Mouse (Mus musculus) intestine, postnatal 0 days (tissue): ENCODE data around the gene E430018J23Rik. TPM values are rescaled to one million over a fixed set of nuclear protein-coding genes. Genes with fewer than 3 reads are reported as not detected.

Experiments
- ATAC-seq: fragments of 200-750 bp; cut with Nextera tagmentation; 2 replicates; pipeline ENCODE4 v1.8.0; 2017; ENCODE audit warnings: mild to moderate bottlenecking, moderate TSS enrichment, moderate library complexity
- H3K27ac ChIP-seq: fragments of 300-500 bp; sonication (generic); 2 replicates; pipeline ENCODE4 v1.5.1; 2014; ENCODE audit warnings: mild to moderate bottlenecking, low read depth, low read length, moderate library complexity
- H3K27me3 ChIP-seq: fragments of 300-500 bp; sonication (generic); replicated peaks from 2 replicates; pipeline ENCODE4 v1.6.1; 2014; ENCODE audit warnings: low read length, mixed read lengths; ENCODE audit not compliant: control insufficient read depth, insufficient read depth
- H3K36me3 ChIP-seq: fragments of 300-500 bp; sonication (generic); 2 replicates; pipeline ENCODE4 v1.6.1; 2014; ENCODE audit warnings: mild to moderate bottlenecking, moderate library complexity; ENCODE audit not compliant: control insufficient read depth, insufficient read depth
- H3K4me1 ChIP-seq: fragments of 300-500 bp; sonication (generic); replicated peaks from 2 replicates; pipeline ENCODE4 v1.6.1; 2014; ENCODE audit warnings: antibody characterized with exemption, low read length, mixed read lengths; ENCODE audit not compliant: control insufficient read depth, insufficient read depth
- H3K4me2 ChIP-seq: fragments of 300-500 bp; sonication (generic); replicated peaks from 2 replicates; pipeline ENCODE4 v1.6.1; 2014; ENCODE audit warnings: low read depth, mild to moderate bottlenecking, moderate library complexity
- H3K4me3 ChIP-seq: fragments of 300-500 bp; sonication (generic); 2 replicates; pipeline ENCODE4 v1.5.1; 2014; ENCODE audit warnings: low read depth, low read length
- H3K9ac ChIP-seq: fragments of 300-500 bp; sonication (generic); 2 replicates; pipeline ENCODE4 v1.6.1; 2014; ENCODE audit warnings: mild to moderate bottlenecking, low read depth, low read length
- H3K9me3 ChIP-seq: fragments of 300-500 bp; sonication (generic); 2 replicates; pipeline ENCODE4 v1.6.1; 2016; ENCODE audit warnings: mixed run types; ENCODE audit not compliant: control insufficient read depth
- CTCF ChIP-seq: sonication (generic); IDR thresholded peaks from 2 replicates; pipeline ENCODE4 v1.5.1; 2016; ENCODE audit warnings: low read depth, mild to moderate bottlenecking, control low read depth, antibody characterized with exemption, moderate library complexity
- WGBS: fragments of 180-500 bp; shearing (Covaris S2); extraction: QIAGEN DNeasy Blood & Tissue Kit; methylation state at CpG from one replicate; pipeline ENCODE4 v1.1.7; 2014; 5-methylcytosine and 5-hydroxymethylcytosine counted together
- polyA plus RNA-seq: library from polyadenylated mRNA; unstranded; fragments of >200 nt; fragmentation: Nextera tagmentation; extraction: Ambion mirVana; gene quantifications from 2 replicates; pipeline ENCODE4 v1.2.1, GENCODE M21; 2015

The E430018J23Rik gene
- polyA plus RNA-seq, 1 experiment from 2014 or later, result 6.8 TPM

DNA sequence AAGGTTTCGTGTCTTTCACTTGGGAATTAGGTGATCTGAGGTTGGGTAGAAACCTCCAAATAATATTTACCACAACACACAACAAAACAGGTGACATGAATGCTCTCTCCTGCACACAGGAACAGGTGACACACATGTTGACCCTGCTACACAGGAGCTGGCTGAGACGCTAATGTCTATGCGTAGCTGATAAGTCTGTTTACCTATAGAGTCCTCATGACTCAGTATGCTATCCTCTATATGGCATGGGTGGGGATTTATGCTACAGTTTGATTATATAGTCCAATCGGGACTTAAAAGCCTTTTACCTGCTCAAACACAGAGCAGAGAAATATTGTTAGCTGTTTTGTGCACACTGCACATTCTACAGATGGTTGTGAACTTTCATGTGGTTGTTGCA lies 33.2 kb downstream of the E430018J23Rik start:
- no peaks in the 10 kb centered on the region for H3K36me3 ChIP-seq
- ATAC-seq, result peak; percentile 57
- no peak overlapping the region for H3K4me3 ChIP-seq
- WGBS, result 26% methylated on average over 4 of the region's 4 CpGs
- H3K4me2 ChIP-seq, result no peak overlapping the region; the same call in 1 of the 2 replicates
- 0 out of 2 replicates have a peak, but pooled peaks cover 3% of the 10 kb centered on the region for H3K4me1 ChIP-seq
- peak overlapping the region; percentile 57; the same call in 1 of the 2 replicates for H3K27ac ChIP-seq
- no peak overlapping the region for H3K9ac ChIP-seq
- no peaks in the 10 kb centered on the region for H3K9me3 ChIP-seq
- TF ChIP-seq CTCF, result no peak
- no peaks in the 10 kb centered on the region for H3K27me3 ChIP-seq

DNA sequence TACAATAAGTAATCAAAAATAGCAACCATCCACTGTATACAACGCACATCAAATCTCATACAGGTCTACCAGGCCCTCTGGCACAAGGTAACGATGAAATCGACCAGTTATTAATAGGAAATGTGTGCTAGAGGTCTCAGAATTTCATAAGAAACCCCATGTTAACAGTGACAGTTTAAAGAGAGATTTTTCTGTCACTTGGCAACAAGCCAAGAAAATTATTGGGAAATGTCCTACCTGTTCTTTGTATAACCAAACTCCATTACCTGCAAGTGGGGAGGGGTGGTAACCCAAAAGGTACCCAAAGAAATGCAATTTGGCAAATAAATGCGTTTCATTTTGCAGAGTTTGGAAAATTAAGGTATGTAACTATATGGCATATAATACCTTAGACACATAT lies 35.0 kb downstream of the E430018J23Rik start:
- no peaks in the 10 kb centered on the region for H3K36me3 ChIP-seq
- H3K4me1 ChIP-seq, result 0 out of 2 replicates have a peak, but pooled peaks cover 3% of the 10 kb centered on the region
- no peak overlapping the region for H3K9ac ChIP-seq
- WGBS, result 64% methylated on average over 4 of the region's 4 CpGs
- no peak overlapping the region for H3K4me2 ChIP-seq
- ATAC-seq, result no peak
- no peak overlapping the region for H3K4me3 ChIP-seq
- H3K9me3 ChIP-seq, result no peaks in the 10 kb centered on the region
- no peak for TF ChIP-seq CTCF
- no peaks in the 10 kb centered on the region for H3K27me3 ChIP-seq
- H3K27ac ChIP-seq, result no peak overlapping the region

DNA sequence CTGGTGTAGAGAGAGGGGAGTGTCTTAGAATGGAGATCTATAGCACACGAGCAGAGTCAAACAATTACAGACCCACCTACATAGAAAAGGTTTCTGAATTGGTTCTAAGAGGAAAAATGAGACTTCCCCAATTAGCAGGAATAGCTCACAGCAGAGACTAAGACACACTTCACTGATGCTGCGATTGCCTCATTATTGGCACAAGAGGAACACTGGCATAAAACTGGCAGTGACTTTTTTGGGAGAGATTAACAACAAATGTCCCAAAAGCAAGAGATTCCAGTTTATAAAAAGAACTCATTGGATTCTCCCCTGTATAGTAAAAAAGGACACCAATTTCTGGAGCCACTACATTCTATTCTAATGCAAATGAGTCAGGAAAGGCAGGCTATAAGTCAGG lies 35.6 kb downstream of the E430018J23Rik start:
- TF ChIP-seq CTCF, result no peak
- Histone ChIP-seq H3K9ac (no peak overlapping the region), H3K4me1 (0 out of 2 replicates have a peak, but pooled peaks cover 3% of the 10 kb centered on the region), H3K4me3 (no peak overlapping the region), H3K4me2 (no peak overlapping the region), H3K27ac (no peak overlapping the region), H3K9me3 (no peaks in the 10 kb centered on the region), H3K27me3 (no peaks in the 10 kb centered on the region), H3K36me3 (no peaks in the 10 kb centered on the region)
- WGBS, result 78% methylated on average over 2 of the region's 2 CpGs
- ATAC-seq, result no peak

DNA sequence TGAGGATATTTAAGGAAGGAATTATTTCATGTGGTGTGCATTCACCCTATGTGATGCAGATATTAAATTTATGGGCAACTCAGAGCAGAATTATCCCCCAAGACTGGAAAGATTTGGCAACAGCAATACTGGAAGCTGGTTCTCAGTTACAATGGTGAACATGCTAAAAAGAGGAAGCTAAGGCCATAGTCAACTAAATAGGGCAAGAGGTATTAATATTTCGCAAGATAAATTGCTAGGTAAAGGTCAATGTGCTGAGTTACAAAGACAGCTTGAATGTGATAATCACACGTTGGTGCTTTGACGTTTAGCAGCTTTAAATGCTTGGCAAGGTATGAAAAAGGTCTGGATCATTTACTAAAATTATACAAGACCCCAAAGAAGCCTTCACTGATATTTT lies 37.6 kb downstream of the E430018J23Rik start:
- no peak; the same call in 1 of the 2 replicates for ATAC-seq
- H3K27me3 ChIP-seq, result no peaks in the 10 kb centered on the region
- no peaks in the 10 kb centered on the region for H3K36me3 ChIP-seq
- no peaks in the 10 kb centered on the region for H3K9me3 ChIP-seq
- H3K4me2 ChIP-seq, result no peak overlapping the region
- no peak for TF ChIP-seq CTCF
- WGBS, result 33% methylated on average over 3 of the region's 3 CpGs
- H3K27ac ChIP-seq, result no peak overlapping the region; the same call in 1 of the 2 replicates
- H3K4me3 ChIP-seq, result no peak overlapping the region
- H3K9ac ChIP-seq, result no peak overlapping the region
- 0 out of 2 replicates have a peak, but pooled peaks cover 3% of the 10 kb centered on the region for H3K4me1 ChIP-seq

DNA sequence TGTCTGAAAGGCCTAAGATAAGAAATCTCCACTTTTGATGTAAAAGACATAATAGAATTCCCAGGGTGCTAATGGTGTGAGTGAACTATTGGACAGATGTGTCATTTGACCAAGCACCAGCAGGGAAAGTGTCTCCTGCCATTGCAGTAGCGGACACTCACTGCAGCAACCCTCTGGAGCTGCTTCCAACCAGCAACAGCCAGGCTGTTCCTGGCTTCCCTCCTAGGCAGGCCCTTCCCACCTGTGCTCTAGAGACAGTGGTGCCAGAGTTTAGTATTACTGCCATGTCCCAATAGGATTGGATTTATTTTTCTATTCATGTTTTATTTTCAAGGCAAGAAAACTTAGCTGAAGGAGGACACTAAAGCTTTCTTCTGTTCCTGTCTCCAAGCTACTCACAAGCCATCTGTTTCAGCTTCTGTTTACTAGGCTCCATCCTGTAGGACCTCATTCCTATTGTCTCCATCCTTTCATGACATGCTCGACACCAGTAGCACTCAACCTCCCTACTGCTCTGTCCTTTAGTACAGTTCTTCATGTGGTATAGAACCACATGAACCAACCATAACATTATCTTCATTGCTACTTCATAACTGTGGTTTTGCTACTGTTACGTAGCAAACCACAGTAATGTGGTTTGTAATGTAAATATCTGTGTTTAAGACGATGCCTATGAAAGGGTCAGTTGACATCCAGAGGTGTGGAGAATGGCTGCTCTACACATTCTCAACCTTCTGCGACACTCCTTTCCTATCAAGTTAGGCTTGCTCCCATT lies 42.0 kb downstream of the E430018J23Rik start:
- Histone ChIP-seq H3K9me3 (no peaks in the 10 kb centered on the region), H3K27me3 (no peaks in the 10 kb centered on the region), H3K4me3 (no peak overlapping the region), H3K36me3 (no peaks in the 10 kb centered on the region), H3K27ac (no peak overlapping the region), H3K9ac (no peak overlapping the region), H3K4me1 (0 out of 2 replicates have a peak, but pooled peaks cover 2% of the 10 kb centered on the region), H3K4me2 (no peak overlapping the region)
- whole genome bisulfite sequencing, result 83% methylated on average over 5 of the region's 5 CpGs
- no peak for ATAC-seq
- TF ChIP-seq CTCF, result no peak

DNA sequence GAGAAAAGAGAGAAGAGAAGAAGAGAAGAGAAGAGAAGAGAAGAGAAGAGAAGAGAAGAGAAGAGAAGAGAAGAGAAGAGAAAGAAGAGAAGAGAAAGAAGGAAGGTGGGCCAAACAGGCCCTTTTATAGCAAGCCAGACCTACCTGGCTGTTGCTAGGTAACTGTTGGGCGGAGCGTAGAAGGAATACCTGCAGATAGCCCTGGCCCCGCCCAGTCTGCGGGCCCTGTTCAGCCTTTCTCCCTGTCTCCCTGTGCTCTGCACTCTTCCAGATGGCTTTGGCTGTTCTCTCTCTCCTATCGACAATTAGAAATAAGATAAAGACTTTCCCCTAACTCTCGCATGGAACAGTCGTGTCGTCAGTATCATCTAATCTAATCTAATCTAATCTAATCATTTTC lies 46.8 kb downstream of the E430018J23Rik start:
- Histone ChIP-seq H3K9ac (peak overlapping the region; percentile 85), H3K27me3 (no peaks in the 10 kb centered on the region), H3K27ac (peak overlapping the region; percentile 99), H3K4me1 (peaks cover 2% of the 10 kb centered on the region; the same call in 1 of the 2 replicates), H3K9me3 (no peaks in the 10 kb centered on the region), H3K4me3 (peak overlapping the region; percentile 75), H3K36me3 (peaks cover 8% of the 10 kb centered on the region; the same call in 1 of the 2 replicates), H3K4me2 (peak overlapping the region; percentile 84)
- no peak for TF ChIP-seq CTCF
- peak; percentile 52 for ATAC-seq
- 8% methylated on average over 8 of the region's 8 CpGs for WGBS
